Mouse (Mus musculus) kidney, adult 8-10 months (tissue): ENCODE results near the gene Htr2b.

ENCODE experiments used
- DNase-seq, 2 experiments: peaks; one replicate each; pipeline ENCODE4 v3.0.0; 2022

Gene Htr2b

GRCm38 (mm10) chr1:86076565-86076964 is 35.2 kb downstream of the Htr2b start:
- DNase-seq: no peak

- peak; percentile 89 to 93 for DNase-seq
Observed at GRCm38 (mm10) chr1:86064271-86064991, 47.3 kb downstream of the Htr2b start, which contains the start of gene Psmd1. Gene Psmd1 (plus strand): TSS chr1:86064387.

GRCm38 (mm10) chr1:86062523-86062922 is 49.2 kb downstream of the Htr2b start:
- DNase-seq: no peak

- DNase-seq: peak; percentile 96 to 98
Observed at GRCm38 (mm10) chr1:86058856-86059769, 52.7 kb downstream of the Htr2b start.

GRCm38 (mm10) chr1:86056284-86056683 is 55.5 kb downstream of the Htr2b start:
- no peak for DNase-seq

GRCm38 (mm10) chr1:86054943-86055342 is 56.8 kb downstream of the Htr2b start:
- DNase-seq: no peak

- peak in 1 of 2 experiments; percentile 39 for DNase-seq
Observed at GRCm38 (mm10) chr1:86053198-86053921, 58.4 kb downstream of the Htr2b start.
